Mouse (Mus musculus) midbrain, embryonic 10.5 days (tissue): Measurements from ENCODE around the gene Col9a1. TPM values are rescaled to one million over a fixed set of nuclear protein-coding genes. Genes with fewer than 3 reads are reported as not detected.

Experiments used
- DNase-seq: peaks from one replicate; pipeline ENCODE4 v3.0.0-alpha.2; 2017; ENCODE audit warnings: low spot score
- H3K27ac ChIP-seq: fragments of 300-500 bp; sonication (generic); replicated peaks from 2 replicates; pipeline ENCODE4 v1.5.1; 2016; ENCODE audit warnings: mild to moderate bottlenecking
- H3K27me3 ChIP-seq: fragments of 300-500 bp; sonication (generic); 2 replicates; pipeline ENCODE4 v1.6.1; 2016; ENCODE audit warnings: low read depth, mild to moderate bottlenecking; ENCODE audit not compliant: poor library complexity, severe bottlenecking
- H3K36me3 ChIP-seq: fragments of 300-500 bp; sonication (generic); 2 replicates; pipeline ENCODE4 v1.6.1; 2016; ENCODE audit warnings: mild to moderate bottlenecking, moderate library complexity
- H3K4me1 ChIP-seq: fragments of 300-500 bp; sonication (generic); 2 replicates; pipeline ENCODE4 v1.6.1; 2016
- H3K4me3 ChIP-seq: fragments of 300-500 bp; sonication (generic); 2 replicates; pipeline ENCODE4 v1.5.1; 2016; ENCODE audit warnings: mild to moderate bottlenecking, moderate library complexity
- H3K9me3 ChIP-seq: fragments of 300-500 bp; sonication (generic); replicated peaks from 2 replicates; pipeline ENCODE4 v1.6.1; 2016; ENCODE audit warnings: mild to moderate bottlenecking
- WGBS: fragments of 180-500 bp; shearing (Covaris S2); methylation state at CpG from one replicate; pipeline ENCODE4 v1.1.7; 2016; 5-methylcytosine and 5-hydroxymethylcytosine counted together
- polyA plus RNA-seq: library from polyadenylated mRNA; unstranded; fragments of >200 nt; fragmentation: Nextera tagmentation; extraction: Ambion mirVana; gene quantifications from 2 replicates; pipeline ENCODE4 v1.2.1, GENCODE M21; 2016

Gene Col9a1
- polyA plus RNA-seq, 1 experiment from 2014 or later = 24.5 TPM

- no peak for DNase-seq
- 91% methylated on average over 6 of the region's 6 CpGs for WGBS
- Histone ChIP-seq H3K4me3 (no peak overlapping the region), H3K4me1 (peaks cover 16% of the 10 kb centered on the region), H3K9me3 (no peaks in the 10 kb centered on the region), H3K36me3 (no peaks in the 10 kb centered on the region), H3K27ac (no peak overlapping the region), H3K27me3 (no peaks in the 10 kb centered on the region)
These were observed 49.7 kb downstream of the Col9a1 start for GRCm38 (mm10) chr1:24226941-24227711.

- WGBS = 93% methylated on average over 1 of the region's 1 CpGs
- H3K9me3 ChIP-seq = no peaks in the 10 kb centered on the region
- H3K36me3 ChIP-seq = no peaks in the 10 kb centered on the region
- no peak for DNase-seq
- peaks cover 16% of the 10 kb centered on the region for H3K4me1 ChIP-seq
- no peak overlapping the region for H3K27ac ChIP-seq
- H3K4me3 ChIP-seq = no peak overlapping the region
- no peaks in the 10 kb centered on the region for H3K27me3 ChIP-seq
These were observed 52.1 kb downstream of the Col9a1 start for GRCm38 (mm10) chr1:24229552-24229951.

- peak; percentile 21 for DNase-seq
- no peak overlapping the region for H3K4me3 ChIP-seq
- no peaks in the 10 kb centered on the region for H3K36me3 ChIP-seq
- no peaks in the 10 kb centered on the region for H3K9me3 ChIP-seq
- peaks cover 19% of the 10 kb centered on the region for H3K4me1 ChIP-seq
- H3K27ac ChIP-seq = peak overlapping the region; percentile 34; the same call in 1 of the 2 replicates
- WGBS = 43% methylated on average over 8 of the region's 8 CpGs
- H3K27me3 ChIP-seq = no peaks in the 10 kb centered on the region
These were observed 53.0 kb downstream of the Col9a1 start for GRCm38 (mm10) chr1:24230428-24230827.

- Histone ChIP-seq H3K9me3 (no peaks in the 10 kb centered on the region), H3K27me3 (no peaks in the 10 kb centered on the region), H3K36me3 (no peaks in the 10 kb centered on the region), H3K4me1 (peaks cover 19% of the 10 kb centered on the region), H3K4me3 (no peak overlapping the region), H3K27ac (no peak overlapping the region)
- WGBS = 61% methylated on average over 3 of the region's 3 CpGs
- no peak for DNase-seq
These were observed 54.3 kb downstream of the Col9a1 start for GRCm38 (mm10) chr1:24231504-24232270.

- Histone ChIP-seq H3K27me3 (no peaks in the 10 kb centered on the region; the same call in 1 of the 2 replicates), H3K4me3 (no peak overlapping the region), H3K9me3 (no peaks in the 10 kb centered on the region), H3K36me3 (no peaks in the 10 kb centered on the region), H3K27ac (no peak overlapping the region), H3K4me1 (peaks cover 17% of the 10 kb centered on the region)
- WGBS = 90% methylated on average over 1 of the region's 1 CpGs
- no peak for DNase-seq
These were observed 58.9 kb downstream of the Col9a1 start for GRCm38 (mm10) chr1:24236330-24236729.

GRCm38 (mm10) chr1:24240039-24240691 lies 62.8 kb downstream of the Col9a1 start:
- H3K9me3 ChIP-seq = no peaks in the 10 kb centered on the region
- no peak overlapping the region for H3K4me3 ChIP-seq
- no peaks in the 10 kb centered on the region; the same call in 1 of the 2 replicates for H3K27me3 ChIP-seq
- no peaks in the 10 kb centered on the region for H3K36me3 ChIP-seq
- peaks cover 7% of the 10 kb centered on the region for H3K4me1 ChIP-seq
- no peak overlapping the region for H3K27ac ChIP-seq
- 35% methylated on average over 8 of the region's 8 CpGs for WGBS
- no peak for DNase-seq

- Histone ChIP-seq H3K36me3 (no peaks in the 10 kb centered on the region), H3K27me3 (no peaks in the 10 kb centered on the region), H3K4me3 (no peak overlapping the region), H3K4me1 (peaks cover 2% of the 10 kb centered on the region), H3K9me3 (no peaks in the 10 kb centered on the region), H3K27ac (no peak overlapping the region)
- 85% methylated on average over 10 of the region's 10 CpGs for WGBS
- no peak for DNase-seq
These were observed 67.5 kb downstream of the Col9a1 start for GRCm38 (mm10) chr1:24244931-24245330.

GRCm38 (mm10) chr1:24245700-24246375 lies 68.4 kb downstream of the Col9a1 start:
- 66% methylated on average over 13 of the region's 13 CpGs for WGBS
- no peaks in the 10 kb centered on the region for H3K36me3 ChIP-seq
- no peak overlapping the region for H3K4me3 ChIP-seq
- DNase-seq = no peak
- H3K27me3 ChIP-seq = no peaks in the 10 kb centered on the region
- H3K27ac ChIP-seq = no peak overlapping the region
- no peaks in the 10 kb centered on the region for H3K9me3 ChIP-seq
- no peaks in the 10 kb centered on the region for H3K4me1 ChIP-seq

GRCm38 (mm10) chr1:24248294-24249104 lies 71.1 kb downstream of the Col9a1 start:
- WGBS = 79% methylated on average over 10 of the region's 10 CpGs
- DNase-seq = no peak
- H3K27me3 ChIP-seq = no peaks in the 10 kb centered on the region
- H3K9me3 ChIP-seq = no peaks in the 10 kb centered on the region
- H3K27ac ChIP-seq = no peak overlapping the region
- H3K36me3 ChIP-seq = no peaks in the 10 kb centered on the region
- no peak overlapping the region for H3K4me3 ChIP-seq
- no peaks in the 10 kb centered on the region for H3K4me1 ChIP-seq

GRCm38 (mm10) chr1:24249105-24249664 lies 71.8 kb downstream of the Col9a1 start:
- H3K27me3 ChIP-seq = no peaks in the 10 kb centered on the region
- H3K27ac ChIP-seq = no peak overlapping the region
- H3K9me3 ChIP-seq = no peaks in the 10 kb centered on the region
- 58% methylated on average over 3 of the region's 3 CpGs for WGBS
- no peak for DNase-seq
- no peak overlapping the region for H3K4me3 ChIP-seq
- no peaks in the 10 kb centered on the region for H3K36me3 ChIP-seq
- H3K4me1 ChIP-seq = no peaks in the 10 kb centered on the region

- WGBS = 85% methylated on average over 5 of the region's 5 CpGs
- Histone ChIP-seq H3K9me3 (no peaks in the 10 kb centered on the region), H3K27me3 (no peaks in the 10 kb centered on the region), H3K36me3 (no peaks in the 10 kb centered on the region), H3K4me3 (no peak overlapping the region), H3K27ac (no peak overlapping the region), H3K4me1 (no peaks in the 10 kb centered on the region)
- no peak for DNase-seq
These were observed 80.6 kb downstream of the Col9a1 start for GRCm38 (mm10) chr1:24257961-24258360.
